22 mouse cellular contexts compared by ENCODE assay signal in genomic region chr14:56133675-56134074, GRCm38 (mm10). TPM values are rescaled to one million over a fixed set of nuclear protein-coding genes. Genes with fewer than 3 reads are reported as not detected.
DNase-seq lines count a peak whose midpoint lies in the region; ATAC-seq and TF ChIP-seq lines count a peak whose summit lies in the region.
"Not testable (repeated sequence)": the region's sequence is repeated elsewhere in the genome, so short reads cannot be mapped to it uniquely, and the experiment has no call there.
"Had no signal": no experiment of that assay in that cellular context is flagged by ENCODE, and none has a peak within 500 bp of the region (broad histone marks: within the 10 kb centered on the region; RNA-seq: fewer than 3 reads in every experiment).

No protein-coding gene starts in this region.

- not testable (repeated sequence) for H3K36me3 ChIP-seq in hindbrain, postnatal 0 days (ENCODE audit: insufficient read depth, low read length); midbrain, postnatal 0 days (ENCODE audit: insufficient read depth, low read length)

- H3K4me3 ChIP-seq in hindbrain, postnatal 0 days (ENCODE audit: low read length); midbrain, postnatal 0 days (ENCODE audit: low read depth, low read length): not testable (repeated sequence)

- 74% methylated on average over 1 of the region's 1 CpGs for WGBS in hindbrain, postnatal 0 days
- 77% methylated on average over 1 of the region's 1 CpGs for whole genome bisulfite sequencing in midbrain, postnatal 0 days

- not testable (repeated sequence) for TF ChIP-seq CTCF in brain, embryonic 14.5 days (IDR thresholded peaks at IDR 0.05; ENCODE audit: borderline replicate concordance, extremely low read depth, insufficient read depth, insufficient read length); hindbrain, postnatal 0 days (IDR thresholded peaks at IDR 0.05; ENCODE audit: low read depth); midbrain, postnatal 0 days (IDR thresholded peaks at IDR 0.05)

- H3K9me3 ChIP-seq in hindbrain, postnatal 0 days (ENCODE audit: low read length); midbrain, postnatal 0 days (ENCODE audit: low read length): not testable (repeated sequence)

- not testable (repeated sequence) for H3K4me1 ChIP-seq in hindbrain, postnatal 0 days (ENCODE audit: insufficient read depth, low read length); midbrain, postnatal 0 days (ENCODE audit: insufficient read depth, low read length)

- peak; percentile 64; the same call in 1 of the 2 replicates for ATAC-seq in hindbrain, postnatal 0 days
- not testable (repeated sequence) for ATAC-seq in midbrain, postnatal 0 days (ENCODE audit: low FRiP score)

- H3K4me2 ChIP-seq in hindbrain, postnatal 0 days (ENCODE audit: low read depth, low read length); midbrain, postnatal 0 days (ENCODE audit: low read depth, low read length, poor library complexity, severe bottlenecking): not testable (repeated sequence)

- peak; percentile 16 for DNase-seq in brain, embryonic 14.5 days (ENCODE audit: low read depth)
- peak; percentile 9 for DNase-seq in cerebellum, adult 11-12 months
- DNase-seq in cerebellum, postnatal 10 days: peak; percentile 30 to 39
- DNase-seq in heart, adult 11 months: peak; percentile 46
- peak; percentile 9 for DNase-seq in hindbrain, postnatal 0 days (ENCODE audit: low spot score)
- peak; percentile 3 for DNase-seq in midbrain, postnatal 0 days (ENCODE audit: low spot score)
- DNase-seq in retina, postnatal 1 day: peak; percentile 17

- not testable (repeated sequence) for TF ChIP-seq POLR2A in brain, embryonic 14.5 days (IDR thresholded peaks at IDR 0.05; ENCODE audit: borderline replicate concordance, extremely low read depth, insufficient read depth, insufficient read length, poor library complexity, severe bottlenecking)

- H3K27me3 ChIP-seq in hindbrain, postnatal 0 days (ENCODE audit: insufficient read depth, low read length); midbrain, postnatal 0 days (ENCODE audit: insufficient read depth, low read length): not testable (repeated sequence)

- H3K9ac ChIP-seq in hindbrain, postnatal 0 days (replicated peaks; ENCODE audit: low read length); midbrain, postnatal 0 days (replicated peaks; ENCODE audit: low read length, poor library complexity, severe bottlenecking): not testable (repeated sequence)

- H3K27ac ChIP-seq in hindbrain, postnatal 0 days; midbrain, postnatal 0 days (ENCODE audit: low read depth, low read length): not testable (repeated sequence)

RNA-seq across cellular contexts. Expression of gene Gzmd, which starts 1.3 kb away (rescaled TPM):
- polyA plus RNA-seq in brain, embryonic 14.5 days (2012; rRNA removed): not detected in 2 replicates
- total RNA-seq in hindbrain, postnatal 0 days (2014; rRNA removed): not detected in 2 replicates
- polyA plus RNA-seq in hindbrain, postnatal 0 days (2015; fragmentation: Nextera tagmentation; extraction: Ambion mirVana): not detected in 2 replicates
- not detected in 2 replicates for total RNA-seq in midbrain, postnatal 0 days (2014; rRNA removed)
- not detected in 2 replicates for polyA plus RNA-seq in midbrain, postnatal 0 days (2015; fragmentation: Nextera tagmentation; extraction: Ambion mirVana)
- total RNA-seq: adrenal gland, adult 2 months; adrenal gland, postnatal 10 days; adrenal gland, postnatal 25 days; adrenal gland, postnatal 4 days; forebrain, postnatal 0 days; MEL had no signal
- polyA plus RNA-seq: adrenal gland, adult 2 months; cortical plate, adult 2 months; embryonic facial prominence, embryonic 10.5 days; embryonic facial prominence, embryonic 12.5 days; embryonic facial prominence, embryonic 14.5 days; forebrain, embryonic 11.5 days; forebrain, embryonic 13.5 days; forebrain, embryonic 15.5 days; forebrain, postnatal 0 days had no signal

RNA-seq across cellular contexts. Expression of gene Gzme, which starts 13.2 kb away (rescaled TPM):
- polyA plus RNA-seq in brain, embryonic 14.5 days (2012; rRNA removed): 0.10 TPM in 1 of 2 replicates, not detected in the other
- total RNA-seq in hindbrain, postnatal 0 days (2014; rRNA removed): not detected in 2 replicates
- not detected in 2 replicates for polyA plus RNA-seq in hindbrain, postnatal 0 days (2015; fragmentation: Nextera tagmentation; extraction: Ambion mirVana)
- not detected in 2 replicates for total RNA-seq in midbrain, postnatal 0 days (2014; rRNA removed)
- polyA plus RNA-seq in midbrain, postnatal 0 days (2015; fragmentation: Nextera tagmentation; extraction: Ambion mirVana): not detected in 2 replicates
- total RNA-seq: adrenal gland, adult 2 months; adrenal gland, postnatal 10 days; adrenal gland, postnatal 25 days; adrenal gland, postnatal 4 days; forebrain, postnatal 0 days; MEL had no signal
- polyA plus RNA-seq: adrenal gland, adult 2 months; cortical plate, adult 2 months; embryonic facial prominence, embryonic 10.5 days; embryonic facial prominence, embryonic 12.5 days; forebrain, embryonic 11.5 days; forebrain, embryonic 13.5 days; forebrain, embryonic 15.5 days; forebrain, postnatal 0 days had no signal

RNA-seq across cellular contexts. Expression of gene Gzmg, which starts 25.7 kb away (rescaled TPM):
- polyA plus RNA-seq in brain, embryonic 14.5 days (2012; rRNA removed): 0.15 TPM in 1 of 2 replicates, not detected in the other
- not detected in 2 replicates for total RNA-seq in hindbrain, postnatal 0 days (2014; rRNA removed)
- not detected in 2 replicates for polyA plus RNA-seq in hindbrain, postnatal 0 days (2015; fragmentation: Nextera tagmentation; extraction: Ambion mirVana)
- total RNA-seq in midbrain, postnatal 0 days (2014; rRNA removed): not detected in 2 replicates
- not detected in 2 replicates for polyA plus RNA-seq in midbrain, postnatal 0 days (2015; fragmentation: Nextera tagmentation; extraction: Ambion mirVana)
- total RNA-seq: adrenal gland, adult 2 months; adrenal gland, postnatal 10 days; adrenal gland, postnatal 25 days; adrenal gland, postnatal 4 days; ES-E14; forebrain, postnatal 0 days; MEL had no signal
- polyA plus RNA-seq: adrenal gland, adult 2 months; C2C12; cortical plate, adult 2 months; embryonic facial prominence, embryonic 10.5 days; embryonic facial prominence, embryonic 12.5 days; embryonic facial prominence, embryonic 14.5 days; forebrain, embryonic 11.5 days; forebrain, embryonic 13.5 days; forebrain, embryonic 15.5 days; forebrain, postnatal 0 days had no signal

RNA-seq across cellular contexts. Expression of gene Ctsg, which starts 31.3 kb away (rescaled TPM):
- 0.08 and 0.25 TPM in 2 replicates for polyA plus RNA-seq in brain, embryonic 14.5 days (2012; rRNA removed)
- total RNA-seq in hindbrain, postnatal 0 days (2014; rRNA removed): not detected in 2 replicates
- polyA plus RNA-seq in hindbrain, postnatal 0 days (2015; fragmentation: Nextera tagmentation; extraction: Ambion mirVana): not detected in 2 replicates
- not detected in 2 replicates for total RNA-seq in midbrain, postnatal 0 days (2014; rRNA removed)
- 0.21 TPM in 1 of 2 replicates, not detected in the other for polyA plus RNA-seq in midbrain, postnatal 0 days (2015; fragmentation: Nextera tagmentation; extraction: Ambion mirVana)
- total RNA-seq: adrenal gland, adult 2 months; adrenal gland, postnatal 25 days; ES-E14; forebrain, postnatal 0 days; MEL had no signal
- polyA plus RNA-seq: adrenal gland, adult 2 months; C2C12; cortical plate, adult 2 months; embryonic facial prominence, embryonic 10.5 days; embryonic facial prominence, embryonic 12.5 days; forebrain, embryonic 11.5 days; forebrain, embryonic 13.5 days; forebrain, embryonic 15.5 days had no signal

RNA-seq across cellular contexts. Expression of gene Gzmn, which starts 40.7 kb away (rescaled TPM):
- polyA plus RNA-seq in brain, embryonic 14.5 days (2012; rRNA removed): not detected in 2 replicates
- total RNA-seq in hindbrain, postnatal 0 days (2014; rRNA removed): not detected in 2 replicates
- polyA plus RNA-seq in hindbrain, postnatal 0 days (2015; fragmentation: Nextera tagmentation; extraction: Ambion mirVana): not detected in 2 replicates
- total RNA-seq in midbrain, postnatal 0 days (2014; rRNA removed): not detected in 2 replicates
- not detected in 2 replicates for polyA plus RNA-seq in midbrain, postnatal 0 days (2015; fragmentation: Nextera tagmentation; extraction: Ambion mirVana)
- total RNA-seq: adrenal gland, adult 2 months; adrenal gland, postnatal 10 days; adrenal gland, postnatal 25 days; adrenal gland, postnatal 4 days; forebrain, postnatal 0 days; MEL had no signal
- polyA plus RNA-seq: adrenal gland, adult 2 months; C2C12; cortical plate, adult 2 months; embryonic facial prominence, embryonic 10.5 days; embryonic facial prominence, embryonic 12.5 days; embryonic facial prominence, embryonic 14.5 days; forebrain, embryonic 11.5 days; forebrain, embryonic 13.5 days; forebrain, embryonic 15.5 days; forebrain, postnatal 0 days had no signal
